Mouse (Mus musculus): ENCODE measurements around the gene Cryab. TPM values are rescaled to one million over a fixed set of nuclear protein-coding genes. Genes with fewer than 3 reads are reported as not detected.

Cryab gene
- polyA plus RNA-seq, 1 experiment from 2014 or later, result 20.6 TPM

- Histone ChIP-seq H3K27ac (ENCODE audit: low read depth, low read length) (no peak within 1 kb of the TSS), H3K4me1 (ENCODE audit: control insufficient read depth, insufficient read depth, low read length) (no peaks in the 10 kb centered on the region), H3K27me3 (ENCODE audit: control insufficient read depth, insufficient read depth, low read length) (no peaks in the 10 kb centered on the region), H3K36me3 (ENCODE audit: control insufficient read depth, insufficient read depth, low read length) (no peaks in the 10 kb centered on the region), H3K9ac (ENCODE audit: low read depth, low read length) (peak within 1 kb of the TSS; percentile 25; the same call in 1 of the 2 replicates), H3K9me3 (ENCODE audit: control insufficient read depth, low read length) (no peaks in the 10 kb centered on the region), H3K4me2 (replicated peaks; ENCODE audit: low read depth, low read length) (peak within 1 kb of the TSS; percentile 50), H3K4me3 (ENCODE audit: low read length) (peak within 1 kb of the TSS; percentile 32)
- 14% methylated on average over 36 of the region's 36 CpGs for WGBS
- peak; percentile 99 for ATAC-seq (ENCODE audit: low FRiP score, low TSS enrichment)
Observed at GRCm38 (mm10) chr9:50738914-50739870, 11.9 kb upstream of the Cryab start, which contains the start of gene Dixdc1. TSS of gene Dixdc1 (minus strand) at chr9:50739517.

GRCm38 (mm10) chr9:50740867-50741784, 10.0 kb upstream of the Cryab start:
- ATAC-seq (ENCODE audit: low FRiP score, low TSS enrichment), result no peak
- Histone ChIP-seq H3K4me2 (replicated peaks; ENCODE audit: low read depth, low read length) (no peak overlapping the region), H3K9me3 (ENCODE audit: control insufficient read depth, low read length) (no peaks in the 10 kb centered on the region), H3K4me3 (ENCODE audit: low read length) (no peak overlapping the region), H3K4me1 (ENCODE audit: control insufficient read depth, insufficient read depth, low read length) (no peaks in the 10 kb centered on the region), H3K27ac (ENCODE audit: low read depth, low read length) (no peak overlapping the region), H3K36me3 (ENCODE audit: control insufficient read depth, insufficient read depth, low read length) (no peaks in the 10 kb centered on the region), H3K9ac (ENCODE audit: low read depth, low read length) (no peak overlapping the region), H3K27me3 (ENCODE audit: control insufficient read depth, insufficient read depth, low read length) (no peaks in the 10 kb centered on the region)
- WGBS, result 82% methylated on average over 14 of the region's 14 CpGs

- Histone ChIP-seq H3K36me3 (ENCODE audit: control insufficient read depth, insufficient read depth, low read length) (no peaks in the 10 kb centered on the region), H3K4me3 (ENCODE audit: low read length) (no peak overlapping the region), H3K9ac (ENCODE audit: low read depth, low read length) (no peak overlapping the region), H3K4me1 (ENCODE audit: control insufficient read depth, insufficient read depth, low read length) (no peaks in the 10 kb centered on the region), H3K27ac (ENCODE audit: low read depth, low read length) (no peak overlapping the region), H3K27me3 (ENCODE audit: control insufficient read depth, insufficient read depth, low read length) (no peaks in the 10 kb centered on the region), H3K4me2 (replicated peaks; ENCODE audit: low read depth, low read length) (no peak overlapping the region), H3K9me3 (ENCODE audit: control insufficient read depth, low read length) (no peaks in the 10 kb centered on the region)
- no peak for ATAC-seq (ENCODE audit: low FRiP score, low TSS enrichment)
- WGBS, result 86% methylated on average over 3 of the region's 3 CpGs
Observed at GRCm38 (mm10) chr9:50742261-50742660, 8.9 kb upstream of the Cryab start.

GRCm38 (mm10) chr9:50742744-50743143, 8.4 kb upstream of the Cryab start:
- ATAC-seq (ENCODE audit: low FRiP score, low TSS enrichment), result no peak
- Histone ChIP-seq H3K4me1 (ENCODE audit: control insufficient read depth, insufficient read depth, low read length) (no peaks in the 10 kb centered on the region), H3K27me3 (ENCODE audit: control insufficient read depth, insufficient read depth, low read length) (no peaks in the 10 kb centered on the region), H3K4me2 (replicated peaks; ENCODE audit: low read depth, low read length) (no peak overlapping the region), H3K9ac (ENCODE audit: low read depth, low read length) (no peak overlapping the region), H3K9me3 (ENCODE audit: control insufficient read depth, low read length) (no peaks in the 10 kb centered on the region), H3K4me3 (ENCODE audit: low read length) (no peak overlapping the region), H3K36me3 (ENCODE audit: control insufficient read depth, insufficient read depth, low read length) (no peaks in the 10 kb centered on the region), H3K27ac (ENCODE audit: low read depth, low read length) (no peak overlapping the region)
- WGBS, result 67% methylated on average over 2 of the region's 2 CpGs

GRCm38 (mm10) chr9:50745806-50746205, 5.3 kb upstream of the Cryab start:
- peak overlapping the region; percentile 51 for H3K4me3 ChIP-seq (ENCODE audit: low read length)
- H3K27ac ChIP-seq (ENCODE audit: low read depth, low read length), result peak overlapping the region; percentile 75
- peak overlapping the region; percentile 58; the same call in 1 of the 2 replicates for H3K9ac ChIP-seq (ENCODE audit: low read depth, low read length)
- peak overlapping the region; percentile 68 for H3K4me2 ChIP-seq (replicated peaks; ENCODE audit: low read depth, low read length)
- peak; percentile 43; the same call in 1 of the 2 replicates for ATAC-seq (ENCODE audit: low FRiP score, low TSS enrichment)
- H3K4me1 ChIP-seq (ENCODE audit: control insufficient read depth, insufficient read depth, low read length), result no peaks in the 10 kb centered on the region
- H3K27me3 ChIP-seq (ENCODE audit: control insufficient read depth, insufficient read depth, low read length), result 0 out of 2 replicates have a peak, but pooled peaks cover 5% of the 10 kb centered on the region
- 11% methylated on average over 7 of the region's 7 CpGs for WGBS
- no peaks in the 10 kb centered on the region for H3K9me3 ChIP-seq (ENCODE audit: control insufficient read depth, low read length)
- H3K36me3 ChIP-seq (ENCODE audit: control insufficient read depth, insufficient read depth, low read length), result no peaks in the 10 kb centered on the region

GRCm38 (mm10) chr9:50746214-50746677, 4.9 kb upstream of the Cryab start, which contains the start of gene 2310030G06Rik:
TSS of gene 2310030G06Rik (minus strand) at chr9:50746536.
- peak within 1 kb of the TSS; percentile 58 for H3K9ac ChIP-seq (ENCODE audit: low read depth, low read length)
- WGBS, result under 1% methylated on average over 19 of the region's 19 CpGs
- peak; percentile 83 for ATAC-seq (ENCODE audit: low FRiP score, low TSS enrichment)

GRCm38 (mm10) chr9:50750706-50751105, 419 bp upstream of the Cryab start:
- Histone ChIP-seq H3K27ac (ENCODE audit: low read depth, low read length) (no peak overlapping the region), H3K9ac (ENCODE audit: low read depth, low read length) (no peak overlapping the region), H3K4me3 (ENCODE audit: low read length) (no peak overlapping the region), H3K36me3 (ENCODE audit: control insufficient read depth, insufficient read depth, low read length) (no peaks in the 10 kb centered on the region), H3K4me1 (ENCODE audit: control insufficient read depth, insufficient read depth, low read length) (no peaks in the 10 kb centered on the region), H3K9me3 (ENCODE audit: control insufficient read depth, low read length) (no peaks in the 10 kb centered on the region), H3K4me2 (replicated peaks; ENCODE audit: low read depth, low read length) (no peak overlapping the region), H3K27me3 (ENCODE audit: control insufficient read depth, insufficient read depth, low read length) (0 out of 2 replicates have a peak, but pooled peaks cover 5% of the 10 kb centered on the region)
- WGBS, result 72% methylated on average over 6 of the region's 6 CpGs
- no peak for ATAC-seq (ENCODE audit: low FRiP score, low TSS enrichment)

More at GRCm38 (mm10) chr9:50746214-50746677, 4.9 kb upstream of the Cryab start, which contains the start of gene 2310030G06Rik:
- 0 out of 2 replicates have a peak, but pooled peaks cover 5% of the 10 kb centered on the region for H3K27me3 ChIP-seq (ENCODE audit: control insufficient read depth, insufficient read depth, low read length)
- peak within 1 kb of the TSS; percentile 75 for H3K27ac ChIP-seq (ENCODE audit: low read depth, low read length)
- H3K36me3 ChIP-seq (ENCODE audit: control insufficient read depth, insufficient read depth, low read length), result no peaks in the 10 kb centered on the region
- H3K4me2 ChIP-seq (replicated peaks; ENCODE audit: low read depth, low read length), result peak within 1 kb of the TSS; percentile 68
- H3K4me1 ChIP-seq (ENCODE audit: control insufficient read depth, insufficient read depth, low read length), result no peaks in the 10 kb centered on the region
- peak within 1 kb of the TSS; percentile 51 for H3K4me3 ChIP-seq (ENCODE audit: low read length)
- H3K9me3 ChIP-seq (ENCODE audit: control insufficient read depth, low read length), result no peaks in the 10 kb centered on the region

- no peaks in the 10 kb centered on the region for H3K36me3 ChIP-seq (ENCODE audit: control insufficient read depth, insufficient read depth, low read length)
- no peak within 1 kb of the TSS for H3K4me3 ChIP-seq (ENCODE audit: low read length)
- no peaks in the 10 kb centered on the region for H3K4me1 ChIP-seq (ENCODE audit: control insufficient read depth, insufficient read depth, low read length)
- 0 out of 2 replicates have a peak, but pooled peaks cover 5% of the 10 kb centered on the region for H3K27me3 ChIP-seq (ENCODE audit: control insufficient read depth, insufficient read depth, low read length)
- peak; percentile 25; the same call in 1 of the 2 replicates for ATAC-seq (ENCODE audit: low FRiP score, low TSS enrichment)
- no peaks in the 10 kb centered on the region for H3K9me3 ChIP-seq (ENCODE audit: control insufficient read depth, low read length)
- no peak within 1 kb of the TSS for H3K9ac ChIP-seq (ENCODE audit: low read depth, low read length)
- H3K27ac ChIP-seq (ENCODE audit: low read depth, low read length), result 0 out of 2 replicates have a peak within 1 kb of the TSS, but pooled peaks have one; percentile 30
- WGBS, result 70% methylated on average over 14 of the region's 14 CpGs
- H3K4me2 ChIP-seq (replicated peaks; ENCODE audit: low read depth, low read length), result no peak within 1 kb of the TSS
Observed at GRCm38 (mm10) chr9:50752054-50752602, 1.0 kb downstream of the Cryab start, which contains the start of gene Hspb2. TSS of gene Hspb2 (minus strand) at chr9:50752354.

All from kidney, embryonic 14.5 days (tissue).